Comparison of ENCODE assay signal across 8 mouse cellular contexts in the genomic region with DNA sequence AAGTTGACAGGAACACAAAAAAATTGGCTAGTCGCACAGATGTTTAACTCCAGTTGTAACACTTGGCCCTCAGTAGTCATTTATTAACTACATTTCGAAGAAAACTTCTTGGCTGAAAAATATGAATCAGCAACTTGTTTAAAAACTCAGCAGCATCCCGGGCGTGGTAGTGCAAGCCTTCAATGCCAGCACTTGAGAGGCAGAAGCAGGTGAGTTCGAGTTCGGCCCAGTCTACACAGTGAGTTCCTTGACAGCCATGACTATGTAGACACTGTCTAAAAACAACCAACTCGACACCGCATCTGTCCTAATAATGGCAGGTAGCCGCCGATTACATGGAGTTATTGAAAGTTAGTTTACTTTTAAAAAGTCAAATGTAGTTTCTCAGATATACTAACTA. TPM values are rescaled to one million over a fixed set of nuclear protein-coding genes. Genes with fewer than 3 reads are reported as not detected.
DNase-seq lines count a peak whose midpoint lies in the region; ATAC-seq and TF ChIP-seq lines count a peak whose summit lies in the region.

No protein-coding gene starts in this region.

- no peaks in the 10 kb centered on the region for H3K9me3 ChIP-seq in ES-Bruce4 (replicated peaks; ENCODE audit: control insufficient read depth, insufficient read depth, low read length, poor library complexity, severe bottlenecking)
- H3K9me3 ChIP-seq in forebrain, embryonic 14.5 days (replicated peaks; ENCODE audit: control insufficient read depth, low read length): no peaks in the 10 kb centered on the region
- no peaks in the 10 kb centered on the region for H3K9me3 ChIP-seq in kidney, embryonic 16.5 days (ENCODE audit: low read length)

- peaks cover 4% of the 10 kb centered on the region for H3K4me1 ChIP-seq in ES-Bruce4 (ENCODE audit: control insufficient read depth, insufficient read depth, low read length)
- peaks cover 12% of the 10 kb centered on the region for H3K4me1 ChIP-seq in forebrain, embryonic 14.5 days (ENCODE audit: control insufficient read depth, insufficient read depth, low read length)
- peaks cover 10% of the 10 kb centered on the region for H3K4me1 ChIP-seq in kidney, embryonic 16.5 days (ENCODE audit: insufficient read depth, low read length)

- peak; percentile 5 for DNase-seq in 3134 (ENCODE audit: extremely low read depth, insufficient read length, low spot score)
- DNase-seq in forebrain, embryonic 14.5 days (ENCODE audit: low spot score): no peak
- DNase-seq in lung, postnatal 25 days (ENCODE audit: low spot score): peak; percentile 21
- DNase-seq in embryo, embryonic 10.5 days (ENCODE audit: low spot score): no peak
- DNase-seq in Muller cell, postnatal 12 days (ENCODE audit: inconsistent ontology term): no peak

- no peaks in the 10 kb centered on the region for H3K27me3 ChIP-seq in ES-Bruce4 (ENCODE audit: control insufficient read depth, insufficient read depth, low read length, poor library complexity, severe bottlenecking)
- no peaks in the 10 kb centered on the region for H3K27me3 ChIP-seq in forebrain, embryonic 14.5 days (replicated peaks; ENCODE audit: control insufficient read depth, insufficient read depth, low read length)
- H3K27me3 ChIP-seq in kidney, embryonic 16.5 days (ENCODE audit: insufficient read depth, low read length): no peaks in the 10 kb centered on the region

- H3K36me3 ChIP-seq in ES-Bruce4 (ENCODE audit: control insufficient read depth, insufficient read depth, low read length, poor library complexity, severe bottlenecking): peaks cover 17% of the 10 kb centered on the region
- H3K36me3 ChIP-seq in forebrain, embryonic 14.5 days (ENCODE audit: control insufficient read depth, insufficient read depth, low read length): peaks cover 5% of the 10 kb centered on the region; the same call in 1 of the 2 replicates
- H3K36me3 ChIP-seq in kidney, embryonic 16.5 days (ENCODE audit: insufficient read depth, low read length): peaks cover 3% of the 10 kb centered on the region; the same call in 1 of the 2 replicates

- no peak for TF ChIP-seq POLR2A in ES-Bruce4 (IDR thresholded peaks at IDR 0.05; ENCODE audit: insufficient read depth, low read length)

- peak overlapping the region; percentile 95 for H3K9ac ChIP-seq in ES-Bruce4 (ENCODE audit: low read depth, poor library complexity, severe bottlenecking)
- peak overlapping the region; percentile 91 for H3K9ac ChIP-seq in forebrain, embryonic 14.5 days (ENCODE audit: low read length)
- H3K9ac ChIP-seq in kidney, embryonic 16.5 days (replicated peaks; ENCODE audit: low read length): peak overlapping the region; percentile 95

- H3K4me3 ChIP-seq in ES-Bruce4 (ENCODE audit: low read depth, low read length): peak overlapping the region; percentile 94
- peak overlapping the region; percentile 98 for H3K4me3 ChIP-seq in forebrain, embryonic 14.5 days (ENCODE audit: low read depth, low read length)
- H3K4me3 ChIP-seq in kidney, embryonic 16.5 days (ENCODE audit: low read length): peak overlapping the region; percentile 100

- no peak for ATAC-seq in forebrain, embryonic 14.5 days
- no peak for ATAC-seq in kidney, embryonic 16.5 days (ENCODE audit: low FRiP score, low TSS enrichment)
- no peak for ATAC-seq in megakaryocyte progenitor cell, adult 5-6 weeks (replicated peaks; ENCODE audit: poor library complexity)

- no peak overlapping the region for H3K27ac ChIP-seq in ES-Bruce4 (ENCODE audit: insufficient read depth, low read length)
- no peak overlapping the region for H3K27ac ChIP-seq in forebrain, embryonic 14.5 days (ENCODE audit: low read depth, low read length)
- peak overlapping the region; percentile 93 for H3K27ac ChIP-seq in kidney, embryonic 16.5 days (ENCODE audit: low read length)

- no peak for TF ChIP-seq CTCF in ES-Bruce4 (IDR thresholded peaks at IDR 0.05; ENCODE audit: low read depth, low read length)

- TF ChIP-seq EP300 in ES-Bruce4 (IDR thresholded peaks at IDR 0.05; ENCODE audit: insufficient read depth, low read depth, low read length): no peak

- peak overlapping the region; percentile 94 for H3K4me2 ChIP-seq in forebrain, embryonic 14.5 days (ENCODE audit: low read length)
- peak overlapping the region; percentile 74 for H3K4me2 ChIP-seq in kidney, embryonic 16.5 days (replicated peaks; ENCODE audit: low read depth, low read length)

- 46% methylated on average over 10 of the region's 10 CpGs for WGBS in forebrain, embryonic 14.5 days
- WGBS in kidney, embryonic 16.5 days: 36% methylated on average over 10 of the region's 10 CpGs

RNA-seq across cellular contexts. Expression of a gene that starts 1.0 kb away (rescaled TPM):
- polyA plus RNA-seq in ES-Bruce4 (2011; ENCODE audit: insufficient read depth, insufficient read length, low read depth, missing spikeins): 131 and 133 TPM in 2 replicates
- polyA plus RNA-seq in forebrain, embryonic 14.5 days (2014; fragmentation: Nextera tagmentation; extraction: Ambion mirVana): 37.5 and 42.4 TPM in 2 replicates
- 52.7 and 58.2 TPM in 2 replicates for polyA plus RNA-seq in kidney, embryonic 16.5 days (2015; fragmentation: Nextera tagmentation; extraction: Ambion mirVana)
- total RNA-seq in megakaryocyte progenitor cell, adult 5-6 weeks (2015): 20.0 and 20.1 TPM in 2 replicates
- total RNA-seq in megakaryocyte progenitor cell, adult 5-6 weeks (2017): 42.5 and 47.4 TPM in 2 replicates

RNA-seq across cellular contexts. Expression of a gene that starts 13.7 kb away (rescaled TPM):
- polyA plus RNA-seq in ES-Bruce4 (2011; ENCODE audit: insufficient read depth, insufficient read length, low read depth, missing spikeins): 30.1 and 35.7 TPM in 2 replicates
- 23.5 and 24.8 TPM in 2 replicates for polyA plus RNA-seq in forebrain, embryonic 14.5 days (2014; fragmentation: Nextera tagmentation; extraction: Ambion mirVana)
- polyA plus RNA-seq in kidney, embryonic 16.5 days (2015; fragmentation: Nextera tagmentation; extraction: Ambion mirVana): 60.4 and 61.7 TPM in 2 replicates
- 18.5 and 21.5 TPM in 2 replicates for total RNA-seq in megakaryocyte progenitor cell, adult 5-6 weeks (2015)
- 26.0 and 28.3 TPM in 2 replicates for total RNA-seq in megakaryocyte progenitor cell, adult 5-6 weeks (2017)

RNA-seq across cellular contexts. Expression of a gene that starts 40.9 kb away (rescaled TPM):
- polyA plus RNA-seq in ES-Bruce4 (2011; ENCODE audit: insufficient read depth, insufficient read length, low read depth, missing spikeins): 58.4 and 72.2 TPM in 2 replicates
- polyA plus RNA-seq in forebrain, embryonic 14.5 days (2014; fragmentation: Nextera tagmentation; extraction: Ambion mirVana): 32.4 and 39.1 TPM in 2 replicates
- polyA plus RNA-seq in kidney, embryonic 16.5 days (2015; fragmentation: Nextera tagmentation; extraction: Ambion mirVana): 19.8 and 20.2 TPM in 2 replicates
- total RNA-seq in megakaryocyte progenitor cell, adult 5-6 weeks (2015): 20.0 and 21.9 TPM in 2 replicates
- total RNA-seq in megakaryocyte progenitor cell, adult 5-6 weeks (2017): 17.4 and 29.2 TPM in 2 replicates

RNA-seq across cellular contexts. Expression of a gene that starts 50.7 kb away (rescaled TPM):
- 2.4 TPM in 2 replicates for polyA plus RNA-seq in ES-Bruce4 (2011; ENCODE audit: insufficient read depth, insufficient read length, low read depth, missing spikeins)
- 14.5 and 18.1 TPM in 2 replicates for polyA plus RNA-seq in forebrain, embryonic 14.5 days (2014; fragmentation: Nextera tagmentation; extraction: Ambion mirVana)
- polyA plus RNA-seq in kidney, embryonic 16.5 days (2015; fragmentation: Nextera tagmentation; extraction: Ambion mirVana): 10.8 and 11.0 TPM in 2 replicates
- 0.39 and 1.2 TPM in 2 replicates for total RNA-seq in megakaryocyte progenitor cell, adult 5-6 weeks (2015)
- total RNA-seq in megakaryocyte progenitor cell, adult 5-6 weeks (2017): 1.00 and 1.8 TPM in 2 replicates

Comparison
In these comparisons a context has a peak if more than half of its experiments do, and no peak if none do; other contexts are left out.
1. DNase-seq: peak in 3134 (single experiment) and lung, postnatal 25 days (single experiment); none in forebrain, embryonic 14.5 days (single experiment), embryo, embryonic 10.5 days (single experiment) and Muller cell, postnatal 12 days (single experiment).
2. Peak in every context shown above with its lines, with median percentiles within 50 percentile points of each other: H3K4me3 ChIP-seq and H3K9ac ChIP-seq.